Mouse (Mus musculus) midbrain, embryonic 15.5 days (tissue): ENCODE data around the gene Fam111a. TPM values are rescaled to one million over a fixed set of nuclear protein-coding genes. Genes with fewer than 3 reads are reported as not detected.

ENCODE experiments used
- ATAC-seq: fragments of 200-750 bp; cut with Nextera tagmentation; replicated peaks from 2 replicates; pipeline ENCODE4 v1.8.0; 2017; ENCODE audit warnings: moderate TSS enrichment
- H3K27ac ChIP-seq: fragments of 300-500 bp; sonication (generic); 2 replicates; pipeline ENCODE4 v1.5.1; 2015; ENCODE audit warnings: mild to moderate bottlenecking, inconsistent platforms
- H3K27me3 ChIP-seq: fragments of 300-500 bp; sonication (generic); replicated peaks from 2 replicates; pipeline ENCODE4 v1.6.1; 2015; ENCODE audit warnings: inconsistent platforms
- H3K36me3 ChIP-seq: fragments of 300-500 bp; sonication (generic); replicated peaks from 2 replicates; pipeline ENCODE4 v1.6.1; 2015; ENCODE audit warnings: inconsistent platforms
- H3K4me1 ChIP-seq: fragments of 300-500 bp; sonication (generic); 2 replicates; pipeline ENCODE4 v1.6.1; 2015; ENCODE audit warnings: inconsistent platforms
- H3K4me2 ChIP-seq: fragments of 300-500 bp; sonication (generic); 2 replicates; pipeline ENCODE4 v1.6.1; 2015; ENCODE audit warnings: inconsistent platforms, mild to moderate bottlenecking, moderate library complexity
- H3K4me3 ChIP-seq: fragments of 300-500 bp; sonication (generic); 2 replicates; pipeline ENCODE4 v1.5.1; 2015; ENCODE audit warnings: mild to moderate bottlenecking, inconsistent platforms
- H3K9ac ChIP-seq: fragments of 300-500 bp; sonication (generic); 2 replicates; pipeline ENCODE4 v1.6.1; 2015; ENCODE audit warnings: mild to moderate bottlenecking, inconsistent platforms
- H3K9me3 ChIP-seq: fragments of 300-500 bp; sonication (generic); 2 replicates; pipeline ENCODE4 v1.6.1; 2016; ENCODE audit warnings: inconsistent platforms
- WGBS: fragments of 180-500 bp; shearing (Covaris S2); methylation state at CpG from one replicate; pipeline ENCODE4 v1.1.7; 2015; ENCODE audit warnings: mixed read lengths; 5-methylcytosine and 5-hydroxymethylcytosine counted together
- polyA plus RNA-seq: library from polyadenylated mRNA; unstranded; fragments of >200 nt; fragmentation: Nextera tagmentation; extraction: Ambion mirVana; gene quantifications from 2 replicates; pipeline ENCODE4 v1.2.1, GENCODE M21; 2015

Fam111a gene
- polyA plus RNA-seq, 1 experiment from 2014 or later, result 5.0 TPM

- H3K4me3 ChIP-seq, result no peak overlapping the region
- H3K27me3 ChIP-seq, result no peaks in the 10 kb centered on the region
- no peak overlapping the region for H3K9ac ChIP-seq
- 89% methylated on average over 1 of the region's 1 CpGs for WGBS
- no peak overlapping the region for H3K27ac ChIP-seq
- H3K4me1 ChIP-seq, result peaks cover 10% of the 10 kb centered on the region
- H3K36me3 ChIP-seq, result no peaks in the 10 kb centered on the region
- no peak for ATAC-seq
- H3K9me3 ChIP-seq, result no peaks in the 10 kb centered on the region
- no peak overlapping the region for H3K4me2 ChIP-seq
Observed at GRCm38 (mm10) chr19:12571687-12572086, 26.1 kb downstream of the Fam111a start.

GRCm38 (mm10) chr19:12572614-12573265 lies 27.2 kb downstream of the Fam111a start:
- ATAC-seq, result peak; percentile 75
- no peaks in the 10 kb centered on the region for H3K27me3 ChIP-seq
- WGBS, result 94% methylated on average over 1 of the region's 1 CpGs
- peaks cover 10% of the 10 kb centered on the region for H3K4me1 ChIP-seq
- peak overlapping the region; percentile 51 for H3K9ac ChIP-seq
- H3K9me3 ChIP-seq, result no peaks in the 10 kb centered on the region
- peak overlapping the region; percentile 45 for H3K4me3 ChIP-seq
- H3K36me3 ChIP-seq, result no peaks in the 10 kb centered on the region
- H3K27ac ChIP-seq, result peak overlapping the region; percentile 65
- peak overlapping the region; percentile 68 for H3K4me2 ChIP-seq

GRCm38 (mm10) chr19:12573266-12574011 lies 27.9 kb downstream of the Fam111a start:
- no peaks in the 10 kb centered on the region for H3K27me3 ChIP-seq
- peaks cover 10% of the 10 kb centered on the region for H3K4me1 ChIP-seq
- H3K4me2 ChIP-seq, result peak overlapping the region; percentile 68
- H3K36me3 ChIP-seq, result no peaks in the 10 kb centered on the region
- H3K9ac ChIP-seq, result peak overlapping the region; percentile 51
- H3K9me3 ChIP-seq, result no peaks in the 10 kb centered on the region
- peak overlapping the region; percentile 65 for H3K27ac ChIP-seq
- peak overlapping the region; percentile 45 for H3K4me3 ChIP-seq
- peak; percentile 100 for ATAC-seq
- 6% methylated on average over 14 of the region's 14 CpGs for WGBS

- ATAC-seq, result no peak; the same call in 1 of the 2 replicates
- WGBS, result 14% methylated on average over 5 of the region's 5 CpGs
- no peak overlapping the region for H3K27ac ChIP-seq
- H3K4me1 ChIP-seq, result peaks cover 10% of the 10 kb centered on the region
- H3K4me2 ChIP-seq, result peak overlapping the region; percentile 68
- no peaks in the 10 kb centered on the region for H3K9me3 ChIP-seq
- no peaks in the 10 kb centered on the region for H3K27me3 ChIP-seq
- H3K4me3 ChIP-seq, result peak overlapping the region; percentile 45
- no peaks in the 10 kb centered on the region for H3K36me3 ChIP-seq
- H3K9ac ChIP-seq, result peak overlapping the region; percentile 51; the same call in 1 of the 2 replicates
Observed at GRCm38 (mm10) chr19:12574012-12574407, 28.5 kb downstream of the Fam111a start.

- Histone ChIP-seq H3K9ac (no peak overlapping the region), H3K4me3 (no peak overlapping the region), H3K36me3 (no peaks in the 10 kb centered on the region), H3K27me3 (no peaks in the 10 kb centered on the region), H3K27ac (no peak overlapping the region), H3K4me2 (no peak overlapping the region), H3K4me1 (peaks cover 10% of the 10 kb centered on the region), H3K9me3 (no peaks in the 10 kb centered on the region)
- no peak for ATAC-seq
- WGBS, result 92% methylated on average over 7 of the region's 7 CpGs
Observed at GRCm38 (mm10) chr19:12575107-12575506, 29.6 kb downstream of the Fam111a start.

GRCm38 (mm10) chr19:12575514-12575913 lies 30.0 kb downstream of the Fam111a start:
- no peak for ATAC-seq
- H3K27ac ChIP-seq, result no peak overlapping the region

GRCm38 (mm10) chr19:12576639-12577038 lies 31.1 kb downstream of the Fam111a start:
- Histone ChIP-seq H3K27me3 (no peaks in the 10 kb centered on the region), H3K4me1 (peaks cover 10% of the 10 kb centered on the region), H3K27ac (no peak overlapping the region), H3K9me3 (no peaks in the 10 kb centered on the region), H3K9ac (no peak overlapping the region), H3K36me3 (no peaks in the 10 kb centered on the region), H3K4me2 (no peak overlapping the region), H3K4me3 (no peak overlapping the region)
- WGBS, result 87% methylated on average over 2 of the region's 2 CpGs
- ATAC-seq, result no peak

More at GRCm38 (mm10) chr19:12575514-12575913, 30.0 kb downstream of the Fam111a start:
- H3K4me1 ChIP-seq, result peaks cover 10% of the 10 kb centered on the region
- WGBS, result 84% methylated on average over 2 of the region's 2 CpGs
- no peak overlapping the region for H3K9ac ChIP-seq
- no peaks in the 10 kb centered on the region for H3K9me3 ChIP-seq
- no peak overlapping the region for H3K4me2 ChIP-seq
- H3K27me3 ChIP-seq, result no peaks in the 10 kb centered on the region
- no peak overlapping the region for H3K4me3 ChIP-seq
- no peaks in the 10 kb centered on the region for H3K36me3 ChIP-seq

GRCm38 (mm10) chr19:12585310-12585709 lies 39.8 kb downstream of the Fam111a start:
- no peak overlapping the region for H3K27ac ChIP-seq
- no peak for ATAC-seq
- no peaks in the 10 kb centered on the region for H3K36me3 ChIP-seq
- WGBS, result 89% methylated on average over 4 of the region's 4 CpGs
- no peak overlapping the region for H3K9ac ChIP-seq
- no peaks in the 10 kb centered on the region for H3K27me3 ChIP-seq
- H3K9me3 ChIP-seq, result no peaks in the 10 kb centered on the region
- no peak overlapping the region for H3K4me2 ChIP-seq
- H3K4me1 ChIP-seq, result no peaks in the 10 kb centered on the region
- H3K4me3 ChIP-seq, result no peak overlapping the region

- peaks cover 9% of the 10 kb centered on the region for H3K4me1 ChIP-seq
- H3K36me3 ChIP-seq, result no peaks in the 10 kb centered on the region
- 7% methylated on average over 1 of the region's 1 CpGs for WGBS
- H3K9ac ChIP-seq, result no peak overlapping the region
- H3K4me2 ChIP-seq, result no peak overlapping the region
- no peaks in the 10 kb centered on the region for H3K9me3 ChIP-seq
- H3K27ac ChIP-seq, result no peak overlapping the region
- H3K27me3 ChIP-seq, result no peaks in the 10 kb centered on the region
- 0 out of 2 replicates have a peak, but pooled peaks have one; percentile 18 for ATAC-seq
- H3K4me3 ChIP-seq, result no peak overlapping the region
Observed at GRCm38 (mm10) chr19:12591908-12592307, 46.4 kb downstream of the Fam111a start.

- H3K4me3 ChIP-seq, result peak overlapping the region; percentile 84
- no peak for ATAC-seq
- peaks cover 16% of the 10 kb centered on the region for H3K4me1 ChIP-seq
- no peaks in the 10 kb centered on the region for H3K9me3 ChIP-seq
- peak overlapping the region; percentile 84; the same call in 1 of the 2 replicates for H3K9ac ChIP-seq
- 50% methylated on average over 2 of the region's 2 CpGs for WGBS
- H3K27me3 ChIP-seq, result no peaks in the 10 kb centered on the region
- peak overlapping the region; percentile 89 for H3K27ac ChIP-seq
- H3K36me3 ChIP-seq, result no peaks in the 10 kb centered on the region
- peak overlapping the region; percentile 87 for H3K4me2 ChIP-seq
Observed at GRCm38 (mm10) chr19:12595135-12595529, 49.6 kb downstream of the Fam111a start.

GRCm38 (mm10) chr19:12595530-12596289 lies 50.2 kb downstream of the Fam111a start:
- peak overlapping the region; percentile 87 for H3K4me2 ChIP-seq
- H3K9me3 ChIP-seq, result no peaks in the 10 kb centered on the region
- H3K27ac ChIP-seq, result peak overlapping the region; percentile 89
- no peaks in the 10 kb centered on the region for H3K27me3 ChIP-seq
- H3K36me3 ChIP-seq, result no peaks in the 10 kb centered on the region
- WGBS, result under 1% methylated on average over 49 of the region's 49 CpGs
- ATAC-seq, result peak; percentile 98
- H3K9ac ChIP-seq, result peak overlapping the region; percentile 84
- H3K4me3 ChIP-seq, result peak overlapping the region; percentile 84
- peaks cover 16% of the 10 kb centered on the region for H3K4me1 ChIP-seq
